Mouse (Mus musculus) hindbrain, embryonic 15.5 days (tissue): Measurements from ENCODE around the gene Tns3. TPM values are rescaled to one million over a fixed set of nuclear protein-coding genes. Genes with fewer than 3 reads are reported as not detected.

Experiments used
- ATAC-seq: fragments of 200-750 bp; cut with Nextera tagmentation; 2 replicates; pipeline ENCODE4 v1.8.0; 2017; ENCODE audit warnings: low read depth, moderate number of reproducible peaks, moderate TSS enrichment; ENCODE audit not compliant: low FRiP score
- H3K27ac ChIP-seq: fragments of 300-500 bp; sonication (generic); replicated peaks from 2 replicates; pipeline ENCODE4 v1.5.1; 2015; ENCODE audit warnings: mild to moderate bottlenecking, inconsistent platforms
- H3K27me3 ChIP-seq: fragments of 300-500 bp; sonication (generic); 2 replicates; pipeline ENCODE4 v1.6.1; 2015; ENCODE audit warnings: control low read depth, inconsistent platforms
- H3K36me3 ChIP-seq: fragments of 300-500 bp; sonication (generic); 2 replicates; pipeline ENCODE4 v1.6.1; 2015; ENCODE audit warnings: control low read depth, inconsistent platforms
- H3K4me1 ChIP-seq: fragments of 300-500 bp; sonication (generic); replicated peaks from 2 replicates; pipeline ENCODE4 v1.6.1; 2015; ENCODE audit warnings: control low read depth, inconsistent platforms
- H3K4me2 ChIP-seq: fragments of 300-500 bp; sonication (generic); 2 replicates; pipeline ENCODE4 v1.6.1; 2015; ENCODE audit warnings: moderate library complexity, mild to moderate bottlenecking, inconsistent platforms
- H3K4me3 ChIP-seq: fragments of 300-500 bp; sonication (generic); 2 replicates; pipeline ENCODE4 v1.5.1; 2015; ENCODE audit warnings: mild to moderate bottlenecking, inconsistent platforms
- H3K9ac ChIP-seq: fragments of 300-500 bp; sonication (generic); 2 replicates; pipeline ENCODE4 v1.6.1; 2015; ENCODE audit warnings: inconsistent platforms
- H3K9me3 ChIP-seq: fragments of 300-500 bp; sonication (generic); 2 replicates; pipeline ENCODE4 v1.6.1; 2016; ENCODE audit warnings: control low read depth, inconsistent platforms
- WGBS: fragments of 180-500 bp; shearing (Covaris S2); methylation state at CpG from one replicate; pipeline ENCODE4 v1.1.7; 2015; 5-methylcytosine and 5-hydroxymethylcytosine counted together
- polyA plus RNA-seq: library from polyadenylated mRNA; unstranded; fragments of >200 nt; fragmentation: Nextera tagmentation; extraction: Ambion mirVana; gene quantifications from 2 replicates; pipeline ENCODE4 v1.2.1, GENCODE M21; 2015

Gene Tns3
- polyA plus RNA-seq, 1 experiment from 2014 or later: 7.4 TPM

DNA sequence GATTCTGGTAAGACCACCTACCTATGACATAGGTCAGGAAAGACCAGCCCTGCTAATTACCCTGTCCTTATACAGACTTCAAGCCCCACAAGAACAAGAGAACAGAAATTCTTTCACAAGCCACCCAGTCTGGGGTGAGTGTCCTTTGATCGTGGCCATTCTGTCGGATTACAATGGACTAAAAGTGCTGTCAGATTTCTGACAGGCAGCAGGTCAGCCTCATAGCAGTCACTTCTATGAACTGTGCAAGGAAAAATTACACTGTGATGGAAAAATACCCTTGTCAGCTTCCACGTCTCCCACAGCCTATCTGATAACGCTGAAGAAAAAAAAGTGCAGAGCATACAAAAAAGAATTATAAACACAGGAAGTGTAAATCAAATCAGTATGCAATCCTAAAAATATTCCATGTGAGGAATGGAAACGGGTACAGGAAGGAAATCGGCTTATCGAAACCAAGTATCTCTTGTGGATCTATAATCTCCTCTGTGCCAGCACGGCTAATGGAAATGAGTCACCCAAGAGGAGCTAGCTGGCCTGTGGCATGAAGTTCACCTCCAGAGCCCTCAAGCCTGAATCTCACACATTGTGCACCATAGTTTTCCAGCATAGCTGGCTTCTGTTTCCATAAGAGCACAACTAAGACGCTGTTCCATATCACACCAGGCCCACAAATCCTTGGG lies 138.7 kb downstream of the Tns3 start:
- Histone ChIP-seq H3K9me3 (no peaks in the 10 kb centered on the region), H3K27me3 (no peaks in the 10 kb centered on the region), H3K9ac (no peak overlapping the region), H3K4me1 (peaks cover 10% of the 10 kb centered on the region), H3K4me3 (no peak overlapping the region), H3K27ac (no peak overlapping the region), H3K4me2 (no peak overlapping the region), H3K36me3 (no peaks in the 10 kb centered on the region)
- ATAC-seq: no peak
- 72% methylated on average over 9 of the region's 9 CpGs for WGBS

DNA sequence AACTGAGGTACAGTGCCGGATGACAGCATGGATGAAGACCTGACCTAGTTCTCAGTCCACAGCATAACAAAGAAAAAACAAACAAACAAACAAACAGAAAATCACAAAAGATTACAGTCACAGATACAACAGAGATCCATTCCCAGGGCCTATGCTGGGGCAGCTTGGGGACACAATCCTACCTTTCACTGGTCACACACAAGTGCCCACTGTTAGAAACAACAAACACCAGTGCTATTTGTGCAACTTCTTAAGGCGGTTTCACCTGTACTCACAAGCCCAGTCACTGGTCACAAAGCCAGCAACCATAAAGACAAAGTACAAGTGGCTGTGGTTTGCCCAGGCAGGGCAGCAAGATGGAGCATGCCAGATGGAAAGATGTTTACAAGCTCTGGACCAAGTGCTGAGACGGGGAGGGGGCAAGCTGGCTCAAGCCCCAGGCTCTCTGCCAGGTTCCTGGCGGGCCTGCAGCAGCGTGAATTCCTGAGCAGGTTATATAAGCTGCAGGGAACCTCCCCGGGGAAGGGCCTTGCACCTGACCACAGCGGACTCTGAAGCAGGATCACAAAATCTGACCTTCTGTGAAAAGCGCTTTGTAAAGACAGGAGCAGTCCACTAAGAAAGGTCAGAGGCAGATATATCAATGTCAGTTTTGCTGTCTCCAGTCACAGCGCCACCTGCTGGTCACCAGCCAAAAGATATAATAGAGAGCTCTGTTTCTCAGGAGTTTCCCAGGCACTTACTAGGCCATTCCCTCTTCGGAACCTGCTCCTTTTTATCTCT lies 140.8 kb downstream of the Tns3 start:
- peak; percentile 84 for ATAC-seq
- H3K4me2 ChIP-seq: no peak overlapping the region

DNA sequence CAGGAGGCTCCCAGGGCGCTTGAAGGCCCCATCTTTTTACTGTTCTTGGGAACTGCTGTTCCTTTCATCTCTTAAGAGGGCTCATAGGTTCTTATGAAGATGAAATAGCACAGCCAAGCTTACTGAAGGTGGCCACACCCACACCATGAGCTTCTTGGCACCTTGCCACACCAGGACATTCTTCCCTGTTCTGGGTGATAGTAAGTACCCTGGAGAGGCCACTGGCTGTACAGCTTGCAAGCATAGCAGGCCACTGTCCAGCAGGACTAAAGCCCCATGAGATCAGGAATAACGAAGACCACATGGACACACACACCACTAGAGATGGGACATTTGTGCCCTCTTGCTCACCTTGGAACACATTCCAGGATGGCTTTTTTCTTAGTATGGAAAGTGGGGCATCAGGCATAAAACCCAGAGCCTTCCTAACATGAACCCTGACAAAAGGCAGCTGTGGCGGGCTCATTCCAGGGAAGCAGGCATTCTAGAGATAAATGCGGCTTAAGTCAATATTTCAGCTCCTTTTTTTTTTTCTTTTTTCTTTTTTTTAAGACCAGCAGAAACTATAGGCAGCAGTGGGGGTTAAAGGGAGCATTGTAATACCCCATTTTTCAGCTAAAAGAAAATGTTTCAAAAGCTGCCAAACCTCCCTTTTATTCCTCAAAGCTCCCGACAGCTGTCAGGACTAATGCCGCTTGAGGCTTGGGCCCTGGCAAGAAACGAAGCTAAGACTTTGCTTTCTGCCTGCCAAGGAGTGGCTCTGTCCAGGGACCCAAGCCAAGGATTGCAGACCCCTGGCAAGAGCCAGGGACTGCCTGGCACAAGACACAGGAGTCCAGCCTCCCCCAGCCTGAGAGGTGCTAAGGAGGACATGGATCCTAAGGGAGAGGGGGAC lies 150.7 kb downstream of the Tns3 start:
- peak; percentile 86 for ATAC-seq
- Histone ChIP-seq H3K4me2 (no peak overlapping the region), H3K4me3 (no peak overlapping the region), H3K9me3 (no peaks in the 10 kb centered on the region), H3K27ac (peak overlapping the region; percentile 55), H3K9ac (no peak overlapping the region), H3K36me3 (no peaks in the 10 kb centered on the region), H3K27me3 (no peaks in the 10 kb centered on the region), H3K4me1 (peaks cover 12% of the 10 kb centered on the region)
- 53% methylated on average over 7 of the region's 7 CpGs for WGBS

More for the DNA sequence above, 140.8 kb downstream of the Tns3 start:
- Histone ChIP-seq H3K9ac (no peak overlapping the region), H3K27ac (no peak overlapping the region), H3K36me3 (no peaks in the 10 kb centered on the region), H3K4me3 (no peak overlapping the region), H3K4me1 (peaks cover 10% of the 10 kb centered on the region), H3K9me3 (no peaks in the 10 kb centered on the region), H3K27me3 (no peaks in the 10 kb centered on the region)
- WGBS: 26% methylated on average over 10 of the region's 10 CpGs

DNA sequence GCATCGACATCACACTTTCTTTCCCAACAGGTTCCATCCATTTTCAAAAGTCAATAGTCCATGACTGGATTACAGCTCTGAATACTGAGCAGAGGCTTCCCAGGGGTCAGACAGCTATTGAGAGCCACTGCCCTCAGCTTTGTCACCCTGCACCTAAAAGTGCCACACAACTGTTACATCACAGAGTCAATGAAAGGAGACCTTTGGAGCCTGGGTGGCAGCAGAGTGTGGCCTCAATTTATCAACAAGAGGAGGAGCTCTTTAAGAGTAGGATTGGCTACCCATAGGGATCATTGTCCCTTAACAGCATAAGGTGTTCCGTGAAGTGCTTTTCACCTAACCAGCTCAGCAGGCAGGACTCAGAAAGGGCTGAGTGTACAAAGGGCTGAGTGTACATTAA lies 154.0 kb downstream of the Tns3 start:
- Histone ChIP-seq H3K4me3 (no peak overlapping the region), H3K27me3 (no peaks in the 10 kb centered on the region), H3K4me2 (no peak overlapping the region), H3K36me3 (no peaks in the 10 kb centered on the region), H3K9ac (no peak overlapping the region), H3K9me3 (no peaks in the 10 kb centered on the region), H3K4me1 (peaks cover 12% of the 10 kb centered on the region), H3K27ac (no peak overlapping the region)
- WGBS: 69% methylated on average over 2 of the region's 2 CpGs
- no peak for ATAC-seq

DNA sequence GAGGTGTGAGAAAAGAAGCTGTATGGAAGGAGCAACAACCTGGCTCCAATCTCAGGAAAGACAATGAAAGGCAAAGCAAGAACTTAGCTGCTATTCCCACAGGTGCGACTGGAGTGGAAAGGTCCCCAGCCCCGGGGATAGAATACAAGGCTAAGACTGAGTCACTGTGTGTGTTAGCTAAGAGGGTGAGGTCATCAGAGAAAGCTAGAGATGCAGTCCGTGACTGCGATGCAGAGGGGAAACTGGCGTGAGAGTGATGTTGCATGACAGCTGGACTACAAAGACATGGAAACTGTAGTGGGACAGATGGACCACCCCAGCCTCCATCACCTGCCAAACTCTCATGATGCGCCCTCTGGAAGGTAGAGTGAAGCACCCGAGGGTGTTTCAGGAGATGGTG lies 154.7 kb downstream of the Tns3 start:
- Histone ChIP-seq H3K4me3 (no peak overlapping the region), H3K4me2 (no peak overlapping the region), H3K4me1 (peaks cover 12% of the 10 kb centered on the region), H3K27me3 (no peaks in the 10 kb centered on the region), H3K9ac (no peak overlapping the region), H3K27ac (no peak overlapping the region), H3K9me3 (no peaks in the 10 kb centered on the region), H3K36me3 (no peaks in the 10 kb centered on the region)
- ATAC-seq: no peak
- WGBS: 89% methylated on average over 7 of the region's 7 CpGs

DNA sequence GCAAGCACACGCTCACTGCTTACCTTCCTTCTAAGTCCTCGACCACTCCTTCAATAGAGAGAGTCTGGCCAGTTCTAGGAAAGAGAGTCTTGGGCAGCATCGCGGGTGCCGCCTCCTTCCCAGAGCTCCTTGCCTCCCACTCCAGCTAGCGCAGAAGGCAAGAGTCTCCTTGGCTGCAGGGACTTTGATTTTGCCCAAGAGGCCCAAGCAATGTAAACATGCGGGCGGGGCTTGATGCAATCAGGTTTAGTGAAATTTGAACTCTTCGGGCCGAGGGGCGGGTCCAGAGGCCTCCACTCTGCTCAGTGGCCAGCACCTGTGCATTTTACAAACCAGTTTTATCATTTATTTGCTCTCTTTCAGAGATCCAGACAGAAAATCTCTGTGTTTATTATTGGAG lies 160.6 kb downstream of the Tns3 start:
- Histone ChIP-seq H3K9me3 (no peaks in the 10 kb centered on the region), H3K27ac (no peak overlapping the region), H3K36me3 (no peaks in the 10 kb centered on the region), H3K4me3 (no peak overlapping the region), H3K9ac (no peak overlapping the region), H3K27me3 (no peaks in the 10 kb centered on the region), H3K4me2 (no peak overlapping the region), H3K4me1 (no peaks in the 10 kb centered on the region)
- ATAC-seq: no peak
- WGBS: 53% methylated on average over 11 of the region's 11 CpGs

DNA sequence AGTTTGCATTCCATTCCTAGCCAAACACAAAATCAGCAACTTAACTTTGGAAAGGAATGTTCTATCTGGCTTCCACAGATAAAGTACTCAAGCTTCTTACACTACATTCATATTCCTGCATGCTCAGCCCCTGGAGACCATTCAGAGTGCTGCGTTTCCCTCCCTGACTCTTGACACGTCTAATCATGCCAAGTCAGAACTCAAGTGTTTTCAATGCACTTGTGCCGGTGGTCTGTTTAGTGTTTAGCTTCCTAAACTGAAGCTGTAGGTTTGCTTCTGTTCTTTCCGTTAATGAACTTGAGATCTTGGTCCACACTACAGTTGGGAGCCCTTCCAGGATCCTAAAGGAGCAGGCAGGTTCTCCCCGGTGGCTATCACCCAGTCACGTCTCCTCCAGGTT lies 163.5 kb downstream of the Tns3 start:
- ATAC-seq: no peak
- Histone ChIP-seq H3K9ac (no peak overlapping the region), H3K27ac (no peak overlapping the region), H3K4me1 (peaks cover 12% of the 10 kb centered on the region), H3K27me3 (no peaks in the 10 kb centered on the region), H3K4me2 (no peak overlapping the region), H3K9me3 (no peaks in the 10 kb centered on the region), H3K4me3 (no peak overlapping the region), H3K36me3 (no peaks in the 10 kb centered on the region)
- 85% methylated on average over 6 of the region's 6 CpGs for WGBS

DNA sequence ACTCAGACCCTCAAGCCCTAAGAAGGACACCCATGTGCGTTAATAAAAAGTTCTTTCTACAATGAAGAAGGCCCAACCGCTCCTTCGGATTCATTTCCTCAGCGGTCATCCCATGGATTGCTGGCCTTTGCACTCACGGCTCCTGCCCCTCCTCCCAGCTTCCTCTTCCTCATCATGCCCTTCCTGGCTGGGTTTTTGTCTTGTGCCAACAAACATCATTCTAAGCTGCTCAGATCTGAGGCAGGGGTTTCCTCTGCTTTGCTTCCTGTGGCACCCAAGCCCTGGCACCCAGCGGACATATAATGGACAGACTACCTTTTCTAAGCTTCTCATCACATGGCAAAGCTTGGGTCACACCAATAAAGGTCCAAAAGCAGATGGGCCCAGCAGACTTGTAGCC lies 167.2 kb downstream of the Tns3 start:
- H3K27me3 ChIP-seq: no peaks in the 10 kb centered on the region
- ATAC-seq: no peak
- no peaks in the 10 kb centered on the region for H3K9me3 ChIP-seq
- peak overlapping the region; percentile 33; the same call in 1 of the 2 replicates for H3K27ac ChIP-seq
- WGBS: 84% methylated on average over 6 of the region's 6 CpGs
- H3K4me3 ChIP-seq: no peak overlapping the region
- H3K4me2 ChIP-seq: no peak overlapping the region
- H3K4me1 ChIP-seq: peaks cover 25% of the 10 kb centered on the region
- no peak overlapping the region for H3K9ac ChIP-seq
- no peaks in the 10 kb centered on the region for H3K36me3 ChIP-seq

DNA sequence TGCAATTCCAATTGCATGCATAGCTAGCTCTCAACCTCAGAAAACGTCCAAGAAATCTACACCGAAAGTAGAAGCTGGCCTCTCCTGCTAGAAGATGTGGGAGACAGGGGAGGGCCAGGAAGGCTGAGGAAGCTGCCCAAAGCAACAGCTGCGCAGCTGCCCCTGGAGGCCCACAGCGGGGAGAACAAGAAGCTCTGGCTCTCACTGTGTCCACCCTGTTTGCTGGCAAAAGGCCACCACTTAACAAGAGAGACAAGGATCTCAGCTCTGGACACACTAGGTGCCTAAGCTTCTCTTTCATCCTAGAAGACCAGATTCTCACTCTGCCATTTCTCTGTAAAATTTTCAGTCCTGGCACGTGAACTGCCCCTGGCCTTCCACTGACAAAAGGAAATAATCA lies 167.6 kb downstream of the Tns3 start:
- Histone ChIP-seq H3K9me3 (no peaks in the 10 kb centered on the region), H3K4me1 (peaks cover 25% of the 10 kb centered on the region), H3K27ac (peak overlapping the region; percentile 33; the same call in 1 of the 2 replicates), H3K36me3 (no peaks in the 10 kb centered on the region), H3K9ac (no peak overlapping the region), H3K27me3 (no peaks in the 10 kb centered on the region), H3K4me3 (no peak overlapping the region), H3K4me2 (no peak overlapping the region)
- WGBS: 48% methylated on average over 5 of the region's 5 CpGs
- 0 out of 2 replicates have a peak, but pooled peaks have one; percentile 19 for ATAC-seq

DNA sequence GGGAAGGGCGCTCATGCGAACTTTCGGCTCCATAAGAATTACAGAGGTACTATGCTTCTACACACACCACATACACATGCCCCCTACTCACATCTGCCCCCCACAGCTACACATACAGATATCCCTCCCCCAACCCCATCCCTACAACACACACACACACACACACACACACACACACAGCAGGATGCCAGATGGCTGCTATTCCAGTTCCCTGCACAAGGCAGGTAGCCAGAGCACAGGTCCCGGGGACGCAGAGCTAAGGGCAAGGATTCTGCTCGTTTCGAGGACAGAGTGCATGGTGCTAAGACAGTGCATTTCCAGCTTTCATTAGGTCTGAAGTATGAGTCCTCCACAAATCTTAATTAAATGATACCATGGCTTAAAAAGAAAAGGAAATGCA lies 168.5 kb downstream of the Tns3 start:
- Histone ChIP-seq H3K9ac (no peak overlapping the region), H3K4me3 (no peak overlapping the region), H3K4me2 (no peak overlapping the region), H3K36me3 (no peaks in the 10 kb centered on the region), H3K27me3 (no peaks in the 10 kb centered on the region), H3K9me3 (no peaks in the 10 kb centered on the region), H3K27ac (no peak overlapping the region), H3K4me1 (peaks cover 25% of the 10 kb centered on the region)
- 73% methylated on average over 7 of the region's 7 CpGs for WGBS
- ATAC-seq: no peak

DNA sequence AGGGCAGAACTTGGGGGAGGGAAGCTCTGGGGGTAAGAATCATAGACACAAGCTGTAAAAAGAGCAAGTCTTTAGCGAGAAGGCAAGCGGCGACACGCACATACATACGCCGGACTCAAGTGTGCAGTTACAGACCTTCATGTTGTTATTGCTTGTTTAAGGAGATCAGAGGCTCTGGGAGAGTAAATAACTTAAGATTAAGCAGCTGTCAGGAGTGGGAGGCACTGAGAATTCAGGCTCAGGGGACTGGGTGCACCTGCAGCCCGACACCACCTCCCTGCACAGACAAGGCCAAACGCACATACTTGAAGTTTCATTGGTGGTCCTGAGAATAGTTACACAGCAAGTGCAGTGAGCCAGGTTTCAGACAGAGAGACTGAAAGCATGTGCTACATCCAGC lies 169.3 kb downstream of the Tns3 start:
- no peak overlapping the region for H3K9ac ChIP-seq
- H3K27me3 ChIP-seq: no peaks in the 10 kb centered on the region
- no peak for ATAC-seq
- H3K4me3 ChIP-seq: no peak overlapping the region
- 87% methylated on average over 8 of the region's 8 CpGs for WGBS
- H3K4me1 ChIP-seq: peaks cover 25% of the 10 kb centered on the region
- H3K4me2 ChIP-seq: no peak overlapping the region
- no peaks in the 10 kb centered on the region for H3K9me3 ChIP-seq
- no peaks in the 10 kb centered on the region for H3K36me3 ChIP-seq
- no peak overlapping the region for H3K27ac ChIP-seq
